Mouse (Mus musculus) adrenal gland, postnatal 14 days (tissue): ENCODE results near the gene Cxcl14. TPM values are rescaled to one million over a fixed set of nuclear protein-coding genes. Genes with fewer than 3 reads are reported as not detected.

Source experiments
- DNase-seq: peaks from one replicate; pipeline ENCODE4 v3.0.0; 2021; ENCODE audit warnings: mixed read lengths
- total RNA-seq: library from RNA; stranded (reverse); gene quantifications from 2 replicates; pipeline ENCODE4 v1.2.3, GENCODE M21; 2021

The Cxcl14 gene
- total RNA-seq, 1 experiment from 2014 or later: 27.3 TPM

- DNase-seq: no peak
These were observed 6.4 kb downstream of the Cxcl14 start for GRCm38 (mm10) chr13:56289998-56290397.

- no peak for DNase-seq
These were observed 7.1 kb downstream of the Cxcl14 start for GRCm38 (mm10) chr13:56289261-56289660.

- DNase-seq: no peak
These were observed 7.8 kb downstream of the Cxcl14 start for GRCm38 (mm10) chr13:56288601-56289000.

GRCm38 (mm10) chr13:56287091-56287490, 9.3 kb downstream of the Cxcl14 start:
- DNase-seq: no peak

- DNase-seq: no peak
These were observed 13.0 kb downstream of the Cxcl14 start for GRCm38 (mm10) chr13:56283321-56283720.

- no peak for DNase-seq
These were observed 16.0 kb downstream of the Cxcl14 start for GRCm38 (mm10) chr13:56280356-56280755.

GRCm38 (mm10) chr13:56279439-56279838, 16.9 kb downstream of the Cxcl14 start:
- peak; percentile 83 for DNase-seq

GRCm38 (mm10) chr13:56275171-56275570, 21.2 kb downstream of the Cxcl14 start:
- DNase-seq: no peak

GRCm38 (mm10) chr13:56270124-56270523, 26.2 kb downstream of the Cxcl14 start:
- DNase-seq: no peak

- no peak for DNase-seq
These were observed 29.0 kb downstream of the Cxcl14 start for GRCm38 (mm10) chr13:56267396-56267795.

GRCm38 (mm10) chr13:56266435-56266834, 29.9 kb downstream of the Cxcl14 start:
- DNase-seq: peak; percentile 43

GRCm38 (mm10) chr13:56265661-56266060, 30.7 kb downstream of the Cxcl14 start:
- DNase-seq: no peak

GRCm38 (mm10) chr13:56262269-56262668, 34.1 kb downstream of the Cxcl14 start:
- no peak for DNase-seq

GRCm38 (mm10) chr13:56260344-56260780, 36.0 kb downstream of the Cxcl14 start:
- DNase-seq: no peak

GRCm38 (mm10) chr13:56259926-56260250, 36.5 kb downstream of the Cxcl14 start:
- DNase-seq: no peak

- no peak for DNase-seq
These were observed 37.1 kb downstream of the Cxcl14 start for GRCm38 (mm10) chr13:56259021-56259925.

- no peak for DNase-seq
These were observed 37.9 kb downstream of the Cxcl14 start for GRCm38 (mm10) chr13:56258196-56259020.

GRCm38 (mm10) chr13:56257469-56258153, 38.7 kb downstream of the Cxcl14 start:
- DNase-seq: no peak

- no peak for DNase-seq
These were observed 39.5 kb downstream of the Cxcl14 start for GRCm38 (mm10) chr13:56256716-56257299.

- no peak for DNase-seq
These were observed 43.0 kb downstream of the Cxcl14 start for GRCm38 (mm10) chr13:56253379-56253778.

- no peak for DNase-seq
These were observed 43.6 kb downstream of the Cxcl14 start for GRCm38 (mm10) chr13:56252783-56253182.
